Comparison of ENCODE assay signal across 33 mouse cellular contexts in genomic region chr1:106142010-106142409, GRCm38 (mm10). TPM values are rescaled to one million over a fixed set of nuclear protein-coding genes. Genes with fewer than 3 reads are reported as not detected.
DNase-seq lines count a peak whose midpoint lies in the region; ATAC-seq and TF ChIP-seq lines count a peak whose summit lies in the region.
"Had no signal": no experiment of that assay in that cellular context is flagged by ENCODE, and none has a peak within 500 bp of the region (broad histone marks: within the 10 kb centered on the region; RNA-seq: fewer than 3 reads in every experiment).

No protein-coding gene starts in this region.

- DNase-seq in forebrain, embryonic 14.5 days (ENCODE audit: low spot score) = peak; percentile 14
- peak; percentile 39 for DNase-seq in heart, adult 11 months
- DNase-seq in heart, adult 9 months (ENCODE audit: low spot score in 2 of 2) = no peak
- DNase-seq in left cerebral cortex, postnatal 4 days = peak; percentile 13
- no peak for DNase-seq in left cerebral cortex, adult 2 months (ENCODE audit: extremely low spot score in 1 of 2, low spot score in 2 of 2)
- DNase-seq in brain, adult 2 months (ENCODE audit: low read depth, low spot score) = peak; percentile 26
- no peak for DNase-seq in yolk sac, embryonic 10.5 days (ENCODE audit: low spot score)
- DNase-seq: adrenal gland, adult 2 months; adrenal gland, postnatal 14 days; B cell, adult 2 months; cerebellum, adult 11 months; cerebellum, adult 9-11 months; cerebellum, postnatal 36 days; embryo, embryonic 11 days; gastrocnemius, postnatal 10 days; gastrocnemius, postnatal 36 days; heart, postnatal 10 days; heart, postnatal 36 days; kidney, adult 18-20 months; kidney, adult 9 months had no signal

- H3K27me3 ChIP-seq in forebrain, embryonic 14.5 days (replicated peaks; ENCODE audit: control insufficient read depth, insufficient read depth, low read length) = no peaks in the 10 kb centered on the region
- no peaks in the 10 kb centered on the region for H3K27me3 ChIP-seq in forebrain, embryonic 12.5 days
- H3K27me3 ChIP-seq: CH12.LX; embryonic facial prominence, embryonic 13.5 days; heart, embryonic 12.5 days; heart, embryonic 15.5 days; hindbrain, embryonic 15.5 days; Patski had no signal

- no peak overlapping the region for H3K4me2 ChIP-seq in forebrain, embryonic 14.5 days (ENCODE audit: low read length)
- no peak overlapping the region for H3K4me2 ChIP-seq in forebrain, embryonic 12.5 days
- H3K4me2 ChIP-seq: embryonic facial prominence, embryonic 13.5 days; heart, embryonic 12.5 days; heart, embryonic 15.5 days; hindbrain, embryonic 15.5 days had no signal

- no peak overlapping the region for H3K27ac ChIP-seq in forebrain, embryonic 14.5 days (ENCODE audit: low read depth, low read length)
- H3K27ac ChIP-seq in forebrain, embryonic 12.5 days = no peak overlapping the region
- no peak overlapping the region for H3K27ac ChIP-seq in left cerebral cortex, adult 2 months
- H3K27ac ChIP-seq: embryonic facial prominence, embryonic 10.5 days; embryonic facial prominence, embryonic 13.5 days; heart, embryonic 15.5 days; hindbrain, embryonic 10.5 days; hindbrain, embryonic 15.5 days had no signal

- no peak for TF ChIP-seq CTCF in left cerebral cortex, adult 2 months (IDR thresholded peaks at IDR 0.05)

- no peaks in the 10 kb centered on the region for H3K9me3 ChIP-seq in forebrain, embryonic 14.5 days (replicated peaks; ENCODE audit: control insufficient read depth, low read length)
- H3K9me3 ChIP-seq in forebrain, embryonic 12.5 days = no peaks in the 10 kb centered on the region
- H3K9me3 ChIP-seq: embryonic facial prominence, embryonic 10.5 days; embryonic facial prominence, embryonic 13.5 days; G1E; heart, embryonic 12.5 days; heart, embryonic 15.5 days; hindbrain, embryonic 10.5 days; hindbrain, embryonic 15.5 days had no signal

- ATAC-seq in forebrain, embryonic 14.5 days = peak; percentile 26; the same call in 1 of the 2 replicates
- no peak for ATAC-seq in forebrain, embryonic 12.5 days (ENCODE audit: low FRiP score)
- ATAC-seq: inflammation-experienced regulatory T-cells, adult 6 months; intestine, embryonic 16.5 days; Patski had no signal

- H3K4me3 ChIP-seq in forebrain, embryonic 14.5 days (ENCODE audit: low read depth, low read length) = no peak overlapping the region
- no peak overlapping the region for H3K4me3 ChIP-seq in forebrain, embryonic 12.5 days (replicated peaks)
- H3K4me3 ChIP-seq in left cerebral cortex, adult 2 months = no peak overlapping the region
- H3K4me3 ChIP-seq: embryonic facial prominence, embryonic 10.5 days; embryonic facial prominence, embryonic 13.5 days; erythroblast, embryonic 14.5 days; heart, embryonic 12.5 days; heart, embryonic 15.5 days; hindbrain, embryonic 10.5 days; hindbrain, embryonic 15.5 days had no signal

- WGBS in forebrain, embryonic 14.5 days = 90% methylated on average over 1 of the region's 1 CpGs
- WGBS in forebrain, embryonic 12.5 days = 91% methylated on average over 1 of the region's 1 CpGs

- H3K9ac ChIP-seq in forebrain, embryonic 14.5 days (ENCODE audit: low read length) = no peak overlapping the region
- H3K9ac ChIP-seq in forebrain, embryonic 12.5 days = no peak overlapping the region
- H3K9ac ChIP-seq: embryonic facial prominence, embryonic 13.5 days; heart, embryonic 12.5 days; heart, embryonic 15.5 days; hindbrain, embryonic 15.5 days had no signal

- H3K36me3 ChIP-seq in forebrain, embryonic 14.5 days (ENCODE audit: control insufficient read depth, insufficient read depth, low read length) = no peaks in the 10 kb centered on the region
- H3K36me3 ChIP-seq in forebrain, embryonic 12.5 days (replicated peaks) = no peaks in the 10 kb centered on the region
- H3K36me3 ChIP-seq: embryonic facial prominence, embryonic 10.5 days; embryonic facial prominence, embryonic 13.5 days; G1E; heart, embryonic 12.5 days; heart, embryonic 15.5 days; hindbrain, embryonic 10.5 days; hindbrain, embryonic 15.5 days had no signal

- intact Hi-C loops in left cerebral cortex, postnatal 4 days (cut with DNase I) = no loop called here
- intact Hi-C loops in left cerebral cortex, adult 2 months (cut with DNase I) = no loop called here

- H3K4me1 ChIP-seq in forebrain, embryonic 14.5 days (ENCODE audit: control insufficient read depth, insufficient read depth, low read length) = no peaks in the 10 kb centered on the region
- H3K4me1 ChIP-seq in forebrain, embryonic 12.5 days = 0 out of 2 replicates have a peak, but pooled peaks cover 3% of the 10 kb centered on the region
- H3K4me1 ChIP-seq: embryonic facial prominence, embryonic 10.5 days; embryonic facial prominence, embryonic 13.5 days; heart, embryonic 12.5 days; heart, embryonic 15.5 days; hindbrain, embryonic 10.5 days; hindbrain, embryonic 15.5 days had no signal

RNA-seq across cellular contexts. Expression of gene Phlpp1, which starts 29.5 kb away (rescaled TPM):
- polyA plus RNA-seq in forebrain, embryonic 14.5 days (2014; fragmentation: Nextera tagmentation; extraction: Ambion mirVana) = 8.3 and 8.6 TPM in 2 replicates
- polyA plus RNA-seq in forebrain, embryonic 12.5 days (2016; fragmentation: Nextera tagmentation; extraction: Ambion mirVana) = 9.4 and 10.3 TPM in 2 replicates
- 10 to 100 TPM; 49.7 to 51.1 TPM for total RNA-seq in left cerebral cortex, postnatal 4 days (2021)
- total RNA-seq in left cerebral cortex, adult 2 months (2021) = 10 to 100 TPM; 63.1 to 68.4 TPM

Comparison
In these comparisons a context has a peak if more than half of its experiments do, and no peak if none do; other contexts are left out.
1. DNase-seq: peak in forebrain, embryonic 14.5 days (single experiment), heart, adult 11 months (single experiment), left cerebral cortex, postnatal 4 days (single experiment) and brain, adult 2 months (single experiment); none in heart, adult 9 months (0 of 2), left cerebral cortex, adult 2 months (0 of 2) and yolk sac, embryonic 10.5 days (single experiment).